Mouse (Mus musculus) neural tube, embryonic 13.5 days (tissue): ENCODE measurements at regions not wholly inside any gene's neighbourhood (a gene's known extent, or its start where the extent isn't known, plus 50 kb on each side); places are given as distances from the start of the nearest gene placed in this dataset.
A peak's percentile ranks its signal among the peaks of the same experiment; 100 is the strongest.

Experiments
- ATAC-seq: fragments of 200-750 bp; cut with Nextera tagmentation; 2 replicates; pipeline ENCODE4 v1.8.0; 2017; ENCODE audit warnings: low read depth, mild to moderate bottlenecking, moderate TSS enrichment, moderate library complexity
- H3K27ac ChIP-seq: fragments of 300-500 bp; sonication (generic); replicated peaks from 2 replicates; pipeline ENCODE4 v1.5.1; 2015; ENCODE audit warnings: moderate library complexity, mild to moderate bottlenecking, inconsistent platforms
- H3K27me3 ChIP-seq: fragments of 300-500 bp; sonication (generic); 2 replicates; pipeline ENCODE4 v1.6.1; 2015; ENCODE audit warnings: mild to moderate bottlenecking, inconsistent platforms
- H3K36me3 ChIP-seq: fragments of 300-500 bp; sonication (generic); 2 replicates; pipeline ENCODE4 v1.6.1; 2015; ENCODE audit warnings: mild to moderate bottlenecking, inconsistent platforms
- H3K4me1 ChIP-seq: fragments of 300-500 bp; sonication (generic); replicated peaks from 2 replicates; pipeline ENCODE4 v1.6.1; 2015; ENCODE audit warnings: inconsistent platforms
- H3K4me2 ChIP-seq: fragments of 300-500 bp; sonication (generic); 2 replicates; pipeline ENCODE4 v1.6.1; 2015; ENCODE audit warnings: inconsistent platforms, mild to moderate bottlenecking, moderate library complexity
- H3K4me3 ChIP-seq: fragments of 300-500 bp; sonication (generic); 2 replicates; pipeline ENCODE4 v1.5.1; 2015; ENCODE audit warnings: mild to moderate bottlenecking, inconsistent platforms
- H3K9ac ChIP-seq: fragments of 300-500 bp; sonication (generic); 2 replicates; pipeline ENCODE4 v1.6.1; 2015; ENCODE audit warnings: moderate library complexity, mild to moderate bottlenecking, inconsistent platforms
- H3K9me3 ChIP-seq: fragments of 300-500 bp; sonication (generic); 2 replicates; pipeline ENCODE4 v1.6.1; 2016; ENCODE audit warnings: inconsistent platforms
- WGBS: fragments of 180-500 bp; shearing (Covaris S2); methylation state at CpG from one replicate; pipeline ENCODE4 v1.1.7; 2015; 5-methylcytosine and 5-hydroxymethylcytosine counted together

DNA sequence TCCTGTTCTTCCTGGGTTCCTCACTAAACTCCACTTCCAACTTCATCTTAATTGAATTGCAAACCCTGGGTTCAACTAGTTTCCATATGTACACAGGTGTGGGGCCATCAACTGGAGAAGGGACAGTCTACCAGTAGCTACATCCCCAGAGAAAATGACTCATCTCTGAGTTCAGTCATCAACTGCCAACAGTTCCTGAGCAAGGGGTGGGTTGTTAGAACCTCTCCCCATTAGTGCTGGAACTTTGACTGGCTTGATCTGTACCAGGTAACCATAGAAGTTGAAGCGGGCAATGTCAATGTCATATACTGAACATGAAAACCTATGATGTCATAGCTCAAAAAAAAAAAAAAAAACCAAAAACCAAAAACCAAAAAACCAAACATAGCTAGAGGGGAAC lies 69.8 kb downstream of the Gm21750 start:
- Histone ChIP-seq H3K9me3 (no peaks in the 10 kb centered on the region), H3K27ac (no peak overlapping the region), H3K36me3 (no peaks in the 10 kb centered on the region), H3K9ac (no peak overlapping the region), H3K27me3 (no peaks in the 10 kb centered on the region), H3K4me1 (no peaks in the 10 kb centered on the region), H3K4me2 (no peak overlapping the region), H3K4me3 (no peak overlapping the region)
- ATAC-seq: no peak
- WGBS: 90% methylated on average over 1 of the region's 1 CpGs

GRCm38 (mm10) chr14:73732161-73732560 lies 71.1 kb downstream of the Gm21750 start:
- 49% methylated on average over 3 of the region's 3 CpGs for WGBS
- Histone ChIP-seq H3K4me3 (no peak overlapping the region), H3K4me2 (no peak overlapping the region), H3K27ac (no peak overlapping the region), H3K9ac (no peak overlapping the region), H3K27me3 (no peaks in the 10 kb centered on the region), H3K9me3 (no peaks in the 10 kb centered on the region), H3K4me1 (no peaks in the 10 kb centered on the region), H3K36me3 (no peaks in the 10 kb centered on the region)
- no peak for ATAC-seq

GRCm38 (mm10) chr14:73750790-73751189 lies 89.8 kb downstream of the Gm21750 start:
- Histone ChIP-seq H3K9me3 (no peaks in the 10 kb centered on the region), H3K4me1 (no peaks in the 10 kb centered on the region), H3K9ac (no peak overlapping the region), H3K4me3 (no peak overlapping the region), H3K4me2 (no peak overlapping the region), H3K36me3 (no peaks in the 10 kb centered on the region), H3K27me3 (no peaks in the 10 kb centered on the region), H3K27ac (no peak overlapping the region)
- ATAC-seq: no peak
- 75% methylated on average over 6 of the region's 6 CpGs for WGBS

DNA sequence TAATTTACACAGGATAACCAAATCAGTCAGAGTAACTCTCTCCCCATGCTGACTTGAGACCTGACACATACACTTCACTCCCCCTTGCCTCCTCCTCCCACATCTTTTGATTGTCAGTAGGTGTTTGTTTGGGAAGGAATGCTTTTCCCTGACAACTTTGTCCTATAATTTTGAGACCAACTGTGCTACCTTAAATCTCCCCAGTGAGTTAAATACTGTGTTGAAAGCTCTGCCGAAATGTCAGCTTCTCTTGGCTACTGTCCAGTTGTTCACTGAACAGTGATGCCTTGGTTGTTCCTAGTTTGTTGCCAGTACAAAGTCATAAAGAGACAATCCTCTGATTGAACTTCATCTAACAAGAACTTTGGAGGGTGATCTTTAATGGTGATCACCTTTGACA lies 99.0 kb downstream of the Gm21750 start:
- Histone ChIP-seq H3K9ac (no peak overlapping the region), H3K36me3 (no peaks in the 10 kb centered on the region), H3K27ac (no peak overlapping the region), H3K4me3 (no peak overlapping the region), H3K27me3 (no peaks in the 10 kb centered on the region), H3K4me1 (no peaks in the 10 kb centered on the region), H3K9me3 (no peaks in the 10 kb centered on the region), H3K4me2 (no peak overlapping the region)
- ATAC-seq: no peak
- 42% methylated on average over 1 of the region's 1 CpGs for WGBS

DNA sequence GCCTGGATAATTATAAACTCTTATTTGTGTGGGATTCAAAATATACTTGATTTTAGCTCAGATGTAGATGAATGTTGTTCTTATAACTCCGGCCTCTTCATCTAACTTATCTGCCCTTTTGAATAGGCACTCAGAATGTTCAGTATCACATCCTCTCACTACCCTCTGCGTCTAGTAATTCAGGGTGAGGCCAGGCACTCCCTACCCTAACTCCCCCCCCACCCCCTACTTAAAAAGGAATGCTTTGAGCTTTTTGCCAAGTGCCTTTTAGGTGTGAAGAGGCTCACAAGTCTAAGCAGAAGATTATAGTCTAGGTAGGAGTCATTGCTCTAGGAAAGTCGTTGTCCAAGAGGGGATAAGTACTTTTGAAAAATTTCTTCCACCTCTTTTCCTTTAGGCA lies 111.9 kb downstream of the Gm21750 start:
- H3K4me2 ChIP-seq: no peak overlapping the region
- no peaks in the 10 kb centered on the region for H3K9me3 ChIP-seq
- no peak overlapping the region for H3K27ac ChIP-seq
- no peaks in the 10 kb centered on the region for H3K4me1 ChIP-seq
- ATAC-seq: no peak
- 75% methylated on average over 3 of the region's 3 CpGs for WGBS
- H3K27me3 ChIP-seq: no peaks in the 10 kb centered on the region
- no peak overlapping the region for H3K9ac ChIP-seq
- H3K4me3 ChIP-seq: no peak overlapping the region
- H3K36me3 ChIP-seq: no peaks in the 10 kb centered on the region

DNA sequence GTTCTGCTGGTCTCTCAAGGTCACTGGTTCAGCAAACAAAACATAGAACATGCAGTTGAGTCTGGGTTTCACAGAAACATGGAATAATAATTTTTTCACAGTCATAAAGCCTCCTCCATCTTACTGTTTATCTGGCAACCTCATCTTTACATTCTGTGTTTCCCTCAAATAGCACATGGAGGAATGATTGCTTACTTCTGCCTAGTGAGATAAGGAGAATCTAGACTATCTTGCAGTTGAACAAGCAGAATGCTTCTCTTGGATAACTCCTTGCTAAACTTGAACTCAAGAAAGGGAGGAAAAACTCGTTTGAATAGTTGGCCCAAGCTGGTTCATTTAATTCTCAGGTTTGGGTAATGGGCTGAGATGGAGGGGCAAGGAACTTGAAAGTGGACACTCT lies 112.8 kb downstream of the Gm21750 start:
- no peaks in the 10 kb centered on the region for H3K27me3 ChIP-seq
- 25% methylated on average over 1 of the region's 1 CpGs for WGBS

GRCm38 (mm10) chr14:73776066-73776465 lies 115.0 kb downstream of the Gm21750 start:
- no peak overlapping the region for H3K4me2 ChIP-seq
- no peaks in the 10 kb centered on the region for H3K4me1 ChIP-seq
- no peak overlapping the region for H3K9ac ChIP-seq
- no peak overlapping the region for H3K4me3 ChIP-seq
- no peaks in the 10 kb centered on the region for H3K36me3 ChIP-seq
- no peaks in the 10 kb centered on the region for H3K27me3 ChIP-seq
- no peaks in the 10 kb centered on the region for H3K9me3 ChIP-seq
- no peak overlapping the region for H3K27ac ChIP-seq
- WGBS: 17% methylated on average over 1 of the region's 1 CpGs
- ATAC-seq: peak; percentile 63; the same call in 1 of the 2 replicates

More for the DNA sequence above, 112.8 kb downstream of the Gm21750 start:
- no peak overlapping the region for H3K9ac ChIP-seq
- no peak for ATAC-seq
- H3K4me3 ChIP-seq: no peak overlapping the region
- no peak overlapping the region for H3K4me2 ChIP-seq
- no peak overlapping the region for H3K27ac ChIP-seq
- no peaks in the 10 kb centered on the region for H3K36me3 ChIP-seq
- H3K4me1 ChIP-seq: no peaks in the 10 kb centered on the region
- H3K9me3 ChIP-seq: no peaks in the 10 kb centered on the region

- Histone ChIP-seq H3K4me3 (no peak overlapping the region), H3K4me2 (no peak overlapping the region), H3K9ac (no peak overlapping the region), H3K9me3 (no peaks in the 10 kb centered on the region), H3K36me3 (no peaks in the 10 kb centered on the region), H3K27me3 (no peaks in the 10 kb centered on the region), H3K4me1 (no peaks in the 10 kb centered on the region), H3K27ac (no peak overlapping the region)
- no peak for ATAC-seq
Measured at GRCm38 (mm10) chr14:73807169-73807568, 146.1 kb downstream of the Gm21750 start.

- H3K4me3 ChIP-seq: no peak overlapping the region
- H3K27me3 ChIP-seq: no peaks in the 10 kb centered on the region
- no peaks in the 10 kb centered on the region for H3K36me3 ChIP-seq
- no peak for ATAC-seq
- 76% methylated on average over 6 of the region's 6 CpGs for WGBS
- H3K9me3 ChIP-seq: no peaks in the 10 kb centered on the region
- H3K9ac ChIP-seq: no peak overlapping the region
- no peak overlapping the region for H3K4me2 ChIP-seq
- no peaks in the 10 kb centered on the region for H3K4me1 ChIP-seq
- no peak overlapping the region for H3K27ac ChIP-seq
Measured at GRCm38 (mm10) chr14:73838890-73839289, 177.9 kb downstream of the Gm21750 start.

DNA sequence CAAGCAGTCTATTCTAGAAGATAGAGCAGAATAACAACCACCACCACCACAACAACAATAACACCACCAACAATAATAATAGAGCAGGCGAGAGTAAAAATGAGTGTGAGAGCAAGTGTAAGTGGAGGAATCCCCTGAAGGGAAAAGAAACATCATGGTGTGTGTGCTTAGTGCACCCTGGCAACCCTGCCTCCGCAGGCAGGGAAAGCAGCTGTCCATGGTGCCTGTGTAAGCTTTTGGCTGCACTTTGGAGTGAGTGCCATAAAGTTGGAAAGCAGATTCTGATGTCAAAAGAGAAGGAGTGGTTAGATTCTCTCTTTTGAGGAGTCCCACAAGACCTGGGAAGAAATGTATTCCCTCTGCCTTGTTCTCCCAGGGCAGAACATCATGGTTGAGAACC lies 200.8 kb downstream of the Gm21750 start:
- ATAC-seq: no peak
- H3K4me1 ChIP-seq: no peaks in the 10 kb centered on the region
- H3K36me3 ChIP-seq: no peaks in the 10 kb centered on the region
- WGBS: 48% methylated on average over 2 of the region's 2 CpGs
- no peak overlapping the region for H3K4me3 ChIP-seq
- H3K4me2 ChIP-seq: no peak overlapping the region
- no peaks in the 10 kb centered on the region for H3K27me3 ChIP-seq
- no peaks in the 10 kb centered on the region for H3K9me3 ChIP-seq
- no peak overlapping the region for H3K27ac ChIP-seq
- no peak overlapping the region for H3K9ac ChIP-seq

- Histone ChIP-seq H3K4me2 (no peak overlapping the region), H3K36me3 (no peaks in the 10 kb centered on the region), H3K4me1 (no peaks in the 10 kb centered on the region), H3K9ac (no peak overlapping the region), H3K9me3 (no peaks in the 10 kb centered on the region), H3K27ac (no peak overlapping the region), H3K27me3 (no peaks in the 10 kb centered on the region), H3K4me3 (no peak overlapping the region)
- no peak for ATAC-seq
Measured at GRCm38 (mm10) chr14:73874337-73874736, 213.3 kb downstream of the Gm21750 start.

GRCm38 (mm10) chr14:73875916-73876315 lies 214.9 kb downstream of the Gm21750 start:
- 83% methylated on average over 3 of the region's 3 CpGs for WGBS
- Histone ChIP-seq H3K9ac (no peak overlapping the region), H3K4me2 (no peak overlapping the region), H3K36me3 (no peaks in the 10 kb centered on the region), H3K9me3 (no peaks in the 10 kb centered on the region), H3K27ac (no peak overlapping the region), H3K4me1 (no peaks in the 10 kb centered on the region), H3K4me3 (no peak overlapping the region), H3K27me3 (no peaks in the 10 kb centered on the region)
- no peak for ATAC-seq

- Histone ChIP-seq H3K4me3 (no peak overlapping the region), H3K4me2 (no peak overlapping the region), H3K27me3 (no peaks in the 10 kb centered on the region), H3K4me1 (no peaks in the 10 kb centered on the region), H3K36me3 (no peaks in the 10 kb centered on the region), H3K9ac (no peak overlapping the region), H3K9me3 (no peaks in the 10 kb centered on the region), H3K27ac (no peak overlapping the region)
- no peak for ATAC-seq
- 93% methylated on average over 1 of the region's 1 CpGs for WGBS
Measured at GRCm38 (mm10) chr14:73878267-73878666, 217.2 kb downstream of the Gm21750 start.
